Mouse (Mus musculus) kidney, embryonic 16.5 days (tissue): ENCODE measurements around the gene Jarid2. TPM values are rescaled to one million over a fixed set of nuclear protein-coding genes. Genes with fewer than 3 reads are reported as not detected.

ENCODE experiments used
- ATAC-seq: fragments of 200-750 bp; cut with Nextera tagmentation; 2 replicates; pipeline ENCODE4 v1.8.0; 2017; ENCODE audit warnings: moderate TSS enrichment; ENCODE audit not compliant: low FRiP score, low TSS enrichment
- H3K27ac ChIP-seq: fragments of 300-500 bp; sonication (generic); 2 replicates; pipeline ENCODE4 v1.5.1; 2014; ENCODE audit warnings: low read length
- H3K27me3 ChIP-seq: fragments of 300-500 bp; sonication (generic); 2 replicates; pipeline ENCODE4 v1.6.1; 2014; ENCODE audit warnings: low read length, control low read depth, mixed read lengths; ENCODE audit not compliant: insufficient read depth
- H3K36me3 ChIP-seq: fragments of 300-500 bp; sonication (generic); 2 replicates; pipeline ENCODE4 v1.6.1; 2014; ENCODE audit warnings: low read length, control low read depth, mixed read lengths; ENCODE audit not compliant: insufficient read depth
- H3K4me1 ChIP-seq: fragments of 300-500 bp; sonication (generic); 2 replicates; pipeline ENCODE4 v1.6.1; 2014; ENCODE audit warnings: low read length, control low read depth, mixed read lengths; ENCODE audit not compliant: insufficient read depth
- H3K4me2 ChIP-seq: fragments of 300-500 bp; sonication (generic); replicated peaks from 2 replicates; pipeline ENCODE4 v1.6.1; 2014; ENCODE audit warnings: low read depth, low read length
- H3K4me3 ChIP-seq: fragments of 300-500 bp; sonication (generic); 2 replicates; pipeline ENCODE4 v1.5.1; 2014; ENCODE audit warnings: mild to moderate bottlenecking, low read length
- H3K9ac ChIP-seq: fragments of 300-500 bp; sonication (generic); replicated peaks from 2 replicates; pipeline ENCODE4 v1.6.1; 2014; ENCODE audit warnings: low read length
- H3K9me3 ChIP-seq: fragments of 300-500 bp; sonication (generic); 2 replicates; pipeline ENCODE4 v1.6.1; 2016; ENCODE audit warnings: low read length, control low read depth
- WGBS: fragments of 180-500 bp; shearing (Covaris S2); extraction: QIAGEN DNeasy Blood & Tissue Kit; methylation state at CpG from one replicate; pipeline ENCODE4 v1.1.7; 2014; 5-methylcytosine and 5-hydroxymethylcytosine counted together
- polyA plus RNA-seq: library from polyadenylated mRNA; unstranded; fragments of >200 nt; fragmentation: Nextera tagmentation; extraction: Ambion mirVana; gene quantifications from 2 replicates; pipeline ENCODE4 v1.2.1, GENCODE M21; 2015

Gene Jarid2
- polyA plus RNA-seq, 1 experiment from 2014 or later: 39.7 TPM

DNA sequence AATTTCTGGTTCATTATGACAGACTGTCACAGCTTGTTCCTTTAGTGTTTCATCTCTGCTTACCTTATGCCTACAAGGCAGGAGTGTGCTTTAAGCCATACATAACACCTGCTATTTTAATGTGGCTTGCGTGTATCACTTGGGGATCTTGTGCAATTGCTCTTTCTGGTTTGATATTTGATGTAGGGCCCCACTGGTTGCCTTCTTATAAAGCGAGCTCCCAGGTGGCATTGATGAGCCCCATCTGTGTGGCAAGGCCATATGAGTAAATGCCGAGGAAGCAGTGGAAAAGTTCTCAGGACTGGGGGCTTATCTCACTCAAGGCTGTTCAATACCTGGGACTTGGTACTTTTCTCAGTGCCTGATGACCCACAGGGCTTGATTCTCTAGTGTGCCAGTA lies 43.5 kb downstream of the Jarid2 start:
- no peak overlapping the region for H3K4me3 ChIP-seq
- no peak for ATAC-seq
- no peak overlapping the region for H3K4me2 ChIP-seq
- 88% methylated on average over 3 of the region's 3 CpGs for WGBS
- no peaks in the 10 kb centered on the region for H3K27me3 ChIP-seq
- H3K27ac ChIP-seq: no peak overlapping the region
- H3K36me3 ChIP-seq: 0 out of 2 replicates have a peak, but pooled peaks cover 3% of the 10 kb centered on the region
- H3K4me1 ChIP-seq: peaks cover 12% of the 10 kb centered on the region; the same call in 1 of the 2 replicates
- no peak overlapping the region for H3K9ac ChIP-seq
- no peaks in the 10 kb centered on the region for H3K9me3 ChIP-seq

DNA sequence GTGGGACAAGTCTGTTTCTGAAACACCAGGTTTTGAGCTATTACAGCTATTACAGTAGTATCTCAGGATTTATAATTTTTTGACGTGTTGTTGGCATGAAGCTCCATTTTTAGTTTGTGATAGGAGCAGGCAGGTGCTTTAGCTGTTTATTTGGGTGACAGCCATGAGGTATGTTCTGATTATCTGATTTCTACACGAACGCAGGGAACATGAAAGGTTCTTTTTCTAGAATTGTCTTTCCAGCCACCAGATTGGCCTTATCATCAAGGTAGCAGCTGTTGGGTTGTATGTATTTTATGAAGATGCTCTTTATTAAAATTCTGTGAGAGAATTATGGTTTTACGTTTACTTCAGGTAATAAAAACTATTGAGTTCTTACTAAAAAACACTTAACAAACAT lies 45.1 kb downstream of the Jarid2 start:
- Histone ChIP-seq H3K36me3 (0 out of 2 replicates have a peak, but pooled peaks cover 3% of the 10 kb centered on the region), H3K9me3 (no peaks in the 10 kb centered on the region), H3K4me1 (peaks cover 18% of the 10 kb centered on the region; the same call in 1 of the 2 replicates), H3K27ac (no peak overlapping the region), H3K9ac (no peak overlapping the region), H3K4me2 (no peak overlapping the region), H3K4me3 (no peak overlapping the region), H3K27me3 (no peaks in the 10 kb centered on the region)
- WGBS: 90% methylated on average over 4 of the region's 4 CpGs
- no peak for ATAC-seq

DNA sequence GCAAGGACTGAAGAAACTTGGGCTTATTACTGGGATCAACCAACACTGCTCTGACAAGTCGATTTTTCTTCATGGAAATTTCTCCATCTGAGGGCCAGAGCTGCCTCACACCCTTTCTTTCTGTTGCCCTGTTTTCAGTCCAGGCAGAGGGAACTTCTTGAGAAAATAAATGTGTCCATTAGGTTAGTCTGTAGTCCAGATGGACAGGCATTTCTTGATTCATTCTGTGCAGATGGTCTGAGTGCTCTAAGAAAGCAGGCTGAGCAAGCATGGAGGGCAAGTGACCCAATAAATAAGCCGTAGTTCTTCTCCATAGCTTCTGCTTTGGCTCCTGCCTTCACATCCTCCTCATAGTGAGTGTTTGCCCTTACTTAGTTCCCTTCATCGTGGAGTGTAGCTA lies 46.1 kb downstream of the Jarid2 start:
- H3K9me3 ChIP-seq: no peaks in the 10 kb centered on the region
- H3K4me3 ChIP-seq: no peak overlapping the region
- peaks cover 20% of the 10 kb centered on the region; the same call in 1 of the 2 replicates for H3K4me1 ChIP-seq
- 0 out of 2 replicates have a peak, but pooled peaks cover 3% of the 10 kb centered on the region for H3K36me3 ChIP-seq
- no peak overlapping the region for H3K27ac ChIP-seq
- ATAC-seq: no peak
- no peaks in the 10 kb centered on the region for H3K27me3 ChIP-seq
- H3K9ac ChIP-seq: no peak overlapping the region
- H3K4me2 ChIP-seq: no peak overlapping the region
- WGBS: 73% methylated on average over 3 of the region's 3 CpGs

DNA sequence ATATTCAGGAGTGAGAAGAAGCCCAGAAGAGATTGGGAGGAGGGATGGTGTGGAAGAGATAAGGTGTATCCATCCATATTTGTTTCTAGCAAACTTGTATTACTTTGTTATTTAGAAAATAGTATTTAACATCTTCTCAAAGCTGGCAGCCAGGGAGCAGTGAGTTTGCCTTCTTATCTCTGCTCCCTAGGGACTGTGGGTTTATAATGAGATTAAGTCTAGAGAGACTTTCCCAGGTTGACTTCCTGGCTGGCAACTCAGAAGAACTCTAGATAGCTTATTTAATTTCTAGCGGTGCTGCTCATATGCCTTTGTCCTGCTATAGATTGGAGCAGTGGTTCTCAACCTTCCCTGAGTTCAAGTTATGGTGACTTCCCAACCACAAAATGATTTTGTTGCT lies 51.2 kb downstream of the Jarid2 start:
- Histone ChIP-seq H3K4me1 (peaks cover 15% of the 10 kb centered on the region; the same call in 1 of the 2 replicates), H3K4me2 (no peak overlapping the region), H3K9ac (no peak overlapping the region), H3K27me3 (no peaks in the 10 kb centered on the region), H3K36me3 (no peaks in the 10 kb centered on the region), H3K9me3 (no peaks in the 10 kb centered on the region), H3K27ac (no peak overlapping the region), H3K4me3 (no peak overlapping the region)
- no peak for ATAC-seq
- 88% methylated on average over 1 of the region's 1 CpGs for WGBS

DNA sequence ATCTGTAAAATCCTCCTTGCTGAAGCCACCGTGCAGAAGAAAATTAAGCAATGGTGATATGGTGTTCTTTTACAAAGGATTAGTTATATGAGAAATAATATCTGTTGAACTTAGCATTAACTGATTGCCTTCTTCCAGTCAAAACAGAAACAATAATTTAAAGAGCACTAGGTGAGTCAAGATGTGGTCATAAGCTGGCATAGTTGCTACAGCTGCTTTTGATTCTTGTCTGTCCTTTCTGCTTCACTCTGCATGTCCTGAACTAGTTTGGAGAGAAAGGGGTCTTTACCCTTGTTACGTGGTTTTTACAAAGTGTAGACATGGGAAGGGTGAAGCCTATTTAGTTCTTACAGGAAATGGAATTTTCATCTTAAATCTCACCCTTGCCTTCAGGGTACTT lies 51.9 kb downstream of the Jarid2 start:
- Histone ChIP-seq H3K27ac (no peak overlapping the region), H3K4me2 (no peak overlapping the region), H3K4me1 (peaks cover 19% of the 10 kb centered on the region), H3K9me3 (no peaks in the 10 kb centered on the region), H3K9ac (no peak overlapping the region), H3K27me3 (no peaks in the 10 kb centered on the region), H3K4me3 (no peak overlapping the region), H3K36me3 (no peaks in the 10 kb centered on the region)
- no peak for ATAC-seq
- 84% methylated on average over 2 of the region's 2 CpGs for WGBS

DNA sequence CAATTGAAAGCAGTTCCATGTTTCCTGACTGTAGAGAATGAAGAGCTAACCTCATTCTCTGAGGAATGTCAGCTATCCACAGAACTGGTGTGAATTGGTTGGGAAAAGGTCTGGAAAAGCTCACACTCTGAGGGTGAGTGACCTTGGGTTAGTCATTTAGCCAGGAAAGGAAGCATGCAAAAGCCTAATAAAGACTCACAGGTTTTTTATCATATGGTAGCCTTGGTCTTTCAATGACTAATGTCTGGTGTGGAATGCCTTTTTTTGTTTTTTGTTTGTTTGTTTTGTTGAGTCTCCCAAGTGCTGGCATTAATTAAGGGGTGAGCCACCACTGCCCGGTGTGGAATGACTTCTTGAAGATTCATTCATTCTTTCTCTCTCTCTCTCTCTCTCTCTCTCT lies 55.3 kb downstream of the Jarid2 start:
- no peak overlapping the region for H3K27ac ChIP-seq
- peaks cover 18% of the 10 kb centered on the region for H3K4me1 ChIP-seq
- no peak overlapping the region for H3K4me3 ChIP-seq
- no peak overlapping the region for H3K9ac ChIP-seq
- no peaks in the 10 kb centered on the region for H3K9me3 ChIP-seq
- no peaks in the 10 kb centered on the region for H3K36me3 ChIP-seq
- no peak for ATAC-seq
- H3K4me2 ChIP-seq: no peak overlapping the region
- WGBS: 85% methylated on average over 1 of the region's 1 CpGs
- no peaks in the 10 kb centered on the region for H3K27me3 ChIP-seq

DNA sequence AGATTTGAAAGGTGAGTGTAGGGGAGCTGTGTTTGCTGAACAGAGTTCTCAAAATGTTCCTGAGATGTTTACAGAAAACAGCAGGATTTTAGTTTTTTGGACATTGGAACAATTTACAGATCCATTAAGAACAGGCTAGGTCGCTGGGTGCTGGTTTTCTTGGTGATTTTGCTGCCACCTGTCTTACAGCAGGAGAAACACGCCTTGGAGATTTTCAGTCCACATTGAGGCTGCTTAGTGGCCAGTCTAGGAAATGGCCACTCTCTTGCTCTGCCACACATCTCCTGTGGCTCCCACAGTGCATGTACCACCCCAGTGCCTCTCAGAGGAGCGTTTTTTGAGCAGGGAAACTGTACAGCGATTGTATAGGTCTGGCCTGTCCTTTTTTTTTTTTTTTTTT lies 57.0 kb downstream of the Jarid2 start:
- Histone ChIP-seq H3K4me1 (peaks cover 18% of the 10 kb centered on the region), H3K4me2 (no peak overlapping the region), H3K4me3 (no peak overlapping the region), H3K27me3 (no peaks in the 10 kb centered on the region), H3K9me3 (no peaks in the 10 kb centered on the region), H3K36me3 (no peaks in the 10 kb centered on the region), H3K9ac (no peak overlapping the region), H3K27ac (no peak overlapping the region)
- 34% methylated on average over 4 of the region's 4 CpGs for WGBS
- no peak for ATAC-seq

DNA sequence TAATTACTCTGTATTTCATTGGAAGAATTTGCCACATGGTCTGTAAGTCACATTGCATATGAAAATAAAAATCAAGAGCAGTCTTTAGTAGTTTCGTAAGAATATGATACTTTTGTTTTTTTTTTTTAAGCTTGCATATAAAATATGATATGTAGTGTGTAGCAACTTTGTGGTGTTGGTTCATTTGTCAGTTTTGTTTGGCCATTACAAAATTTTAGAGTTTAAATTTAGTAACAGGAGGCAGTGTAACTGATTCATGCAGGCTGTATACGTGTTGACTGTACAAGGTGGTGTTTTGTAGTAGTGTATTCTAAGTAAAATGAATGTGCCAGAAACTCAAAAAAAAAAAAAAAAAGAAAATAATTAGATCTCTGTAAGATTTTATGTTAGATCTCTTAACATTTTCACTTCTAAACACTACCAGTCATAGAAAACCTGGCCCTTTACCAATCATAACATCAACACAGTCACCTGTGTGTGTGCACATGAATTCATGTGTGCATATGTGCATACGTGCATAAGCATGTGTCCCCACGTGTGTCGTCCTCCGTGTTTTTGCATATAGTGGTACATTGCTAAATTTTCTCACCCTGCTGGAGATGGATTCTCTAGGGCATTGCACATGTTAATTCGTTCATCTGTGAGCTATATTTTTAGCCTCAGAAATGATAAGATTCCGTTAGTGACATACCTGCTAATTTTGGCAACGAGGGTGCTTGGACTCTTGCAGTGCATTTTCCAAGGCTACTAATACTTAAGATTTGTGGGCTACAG lies 59.3 kb downstream of the Jarid2 start:
- H3K4me1 ChIP-seq: peaks cover 27% of the 10 kb centered on the region
- no peak overlapping the region for H3K4me3 ChIP-seq
- H3K9ac ChIP-seq: no peak overlapping the region
- H3K27ac ChIP-seq: no peak overlapping the region
- no peaks in the 10 kb centered on the region for H3K27me3 ChIP-seq
- 79% methylated on average over 9 of the region's 9 CpGs for WGBS
- no peak for ATAC-seq
- no peaks in the 10 kb centered on the region for H3K36me3 ChIP-seq
- no peak overlapping the region for H3K4me2 ChIP-seq
- H3K9me3 ChIP-seq: no peaks in the 10 kb centered on the region

DNA sequence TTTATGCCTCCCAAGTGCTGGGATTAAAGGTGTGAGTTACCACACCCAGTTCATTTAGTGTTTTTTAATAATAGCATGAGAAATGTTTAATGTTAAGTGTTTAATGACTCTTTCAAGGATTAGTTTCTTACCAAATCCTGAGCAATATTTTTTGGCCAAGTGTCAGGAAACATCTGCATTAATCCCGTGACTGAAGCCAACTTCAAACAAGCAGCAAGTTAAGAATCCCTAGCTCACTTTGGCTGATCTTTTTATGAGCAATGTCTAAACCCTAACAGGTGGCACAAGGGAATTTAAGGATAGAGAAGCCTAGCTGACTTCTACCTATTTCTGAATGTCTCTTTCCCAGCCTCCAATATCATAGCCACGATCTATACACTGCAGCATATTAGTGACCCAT lies 60.7 kb downstream of the Jarid2 start:
- H3K4me1 ChIP-seq: peaks cover 34% of the 10 kb centered on the region
- 53% methylated on average over 2 of the region's 2 CpGs for WGBS
- no peak overlapping the region for H3K27ac ChIP-seq
- ATAC-seq: no peak
- no peaks in the 10 kb centered on the region for H3K27me3 ChIP-seq
- no peak overlapping the region for H3K9ac ChIP-seq
- H3K9me3 ChIP-seq: no peaks in the 10 kb centered on the region
- no peaks in the 10 kb centered on the region for H3K36me3 ChIP-seq
- H3K4me2 ChIP-seq: no peak overlapping the region
- H3K4me3 ChIP-seq: no peak overlapping the region

DNA sequence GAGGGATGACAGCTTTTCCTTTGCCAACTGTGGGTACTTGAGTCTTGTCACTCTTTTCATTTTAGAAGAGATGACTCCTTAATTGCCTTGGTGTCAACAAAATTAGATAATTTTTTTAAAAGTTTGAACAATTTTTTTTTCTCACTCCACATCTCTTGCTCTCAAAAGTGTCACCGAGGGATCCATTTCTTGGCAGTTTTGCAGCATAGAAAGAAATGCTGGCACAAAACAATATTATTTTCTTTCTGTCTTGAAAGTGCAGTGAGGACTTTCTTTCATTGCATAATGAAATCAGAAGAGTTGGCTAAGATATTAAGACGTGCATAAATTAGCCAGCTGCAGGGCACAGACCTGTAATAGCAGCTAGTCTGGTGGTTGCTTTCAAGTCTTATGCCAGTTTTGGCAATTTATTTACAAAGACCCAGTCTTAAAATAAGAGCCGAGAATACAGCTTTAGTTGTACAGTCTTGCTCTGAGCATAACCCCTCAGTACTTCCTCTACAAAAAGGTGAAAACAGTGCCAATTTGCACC lies 63.2 kb downstream of the Jarid2 start:
- WGBS: 80% methylated on average over 3 of the region's 3 CpGs

More for the DNA sequence above, 63.2 kb downstream of the Jarid2 start:
- no peaks in the 10 kb centered on the region for H3K9me3 ChIP-seq
- no peak overlapping the region for H3K9ac ChIP-seq
- H3K4me1 ChIP-seq: peaks cover 33% of the 10 kb centered on the region
- no peak overlapping the region for H3K4me3 ChIP-seq
- no peak overlapping the region for H3K27ac ChIP-seq
- H3K36me3 ChIP-seq: no peaks in the 10 kb centered on the region
- ATAC-seq: no peak
- H3K27me3 ChIP-seq: no peaks in the 10 kb centered on the region
- H3K4me2 ChIP-seq: no peak overlapping the region
